Mouse (Mus musculus) neural tube, embryonic 10.5 days (tissue): Measurements from ENCODE around the gene Hspa2.
A peak's percentile ranks its signal among the peaks of the same experiment; 100 is the strongest.
"Not testable (repeated sequence)": the region's sequence is repeated elsewhere in the genome, so short reads cannot be mapped to it uniquely, and the experiment has no call there.

Experiments used
- DNase-seq: peaks from one replicate; pipeline ENCODE4 v3.0.0-alpha.2; 2017; ENCODE audit warnings: low spot score; ENCODE audit errors: extremely low spot score

Hspa2 gene

DNA sequence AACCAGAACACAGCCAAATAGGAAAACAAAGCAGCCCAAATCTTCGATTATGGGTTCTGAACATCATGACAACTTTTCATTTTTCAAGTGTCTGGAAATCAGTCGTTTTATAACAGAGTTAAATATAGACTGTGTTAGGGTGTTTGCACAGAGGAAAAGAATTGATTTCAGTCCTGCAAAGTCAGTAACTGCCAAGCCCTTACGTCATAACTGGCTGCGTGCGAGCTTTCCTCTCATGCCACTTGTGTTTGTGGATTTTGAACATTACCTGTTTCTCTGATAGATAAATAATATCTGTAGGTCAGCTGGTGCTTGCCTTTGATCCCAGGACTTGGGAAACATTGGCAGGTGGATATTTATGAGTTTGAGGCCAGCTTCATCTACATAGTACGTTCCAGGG lies 27.5 kb downstream of the Hspa2 start:
- DNase-seq, result no peak

DNA sequence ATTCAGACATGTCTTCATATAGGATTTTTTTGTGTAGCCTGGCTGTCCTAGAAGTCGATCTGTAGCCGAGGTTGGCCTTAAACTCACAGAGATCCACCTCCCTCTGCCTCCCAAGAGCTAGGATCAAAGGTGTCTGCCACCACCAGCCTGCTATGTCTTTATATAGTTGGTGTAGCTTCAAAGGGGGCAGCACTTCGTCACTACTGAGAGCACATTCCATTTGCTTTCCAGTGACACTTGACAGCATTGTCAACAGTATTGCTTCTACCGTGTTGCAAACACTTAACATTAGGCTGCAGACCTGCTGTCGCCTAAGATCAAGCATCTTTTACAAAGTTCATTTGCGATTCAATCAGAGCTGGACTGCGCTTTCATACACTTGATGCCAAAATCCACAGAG lies 30.1 kb downstream of the Hspa2 start:
- DNase-seq, result no peak

DNA sequence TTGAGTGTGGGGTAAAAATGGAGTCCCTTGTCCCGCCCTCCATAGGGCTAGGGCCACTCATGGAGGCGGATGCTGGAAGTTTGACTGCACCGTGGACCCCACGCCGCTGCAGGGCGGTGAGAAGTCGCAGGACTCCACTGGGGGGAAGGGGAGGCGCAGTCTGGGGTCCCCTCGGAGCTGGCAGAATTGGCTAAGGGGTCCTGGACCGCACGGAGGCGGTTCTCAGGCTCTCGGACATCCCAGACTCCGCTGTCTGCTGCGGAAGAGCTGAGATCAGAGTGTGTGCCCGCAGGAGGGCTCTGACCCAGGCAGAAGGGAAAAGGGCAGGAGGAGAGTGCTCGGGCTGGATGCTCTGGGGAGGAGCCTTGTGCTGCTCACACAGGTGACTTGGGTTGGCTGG lies 31.1 kb downstream of the Hspa2 start:
- peak; percentile 37 for DNase-seq

DNA sequence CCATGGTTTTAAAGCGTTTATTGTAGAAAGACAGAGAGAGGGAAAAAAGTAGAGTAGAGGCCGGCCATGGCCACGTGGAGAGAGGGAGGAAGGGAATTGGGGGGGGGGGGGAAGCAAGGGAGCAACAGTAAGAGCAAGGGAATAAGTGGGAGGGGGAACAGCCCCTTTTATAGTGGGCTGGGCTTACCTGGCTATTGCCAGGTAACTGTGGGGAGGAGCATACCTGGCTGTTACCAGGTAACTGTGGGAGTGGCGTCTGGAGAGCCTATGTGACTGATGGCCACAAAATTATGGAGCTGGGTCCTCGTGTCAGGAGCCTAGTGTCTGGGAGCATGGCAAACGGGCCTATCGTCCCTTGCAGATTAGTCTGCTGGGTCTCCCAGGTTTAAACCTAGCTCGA lies 31.6 kb downstream of the Hspa2 start:
- DNase-seq, result no peak

DNA sequence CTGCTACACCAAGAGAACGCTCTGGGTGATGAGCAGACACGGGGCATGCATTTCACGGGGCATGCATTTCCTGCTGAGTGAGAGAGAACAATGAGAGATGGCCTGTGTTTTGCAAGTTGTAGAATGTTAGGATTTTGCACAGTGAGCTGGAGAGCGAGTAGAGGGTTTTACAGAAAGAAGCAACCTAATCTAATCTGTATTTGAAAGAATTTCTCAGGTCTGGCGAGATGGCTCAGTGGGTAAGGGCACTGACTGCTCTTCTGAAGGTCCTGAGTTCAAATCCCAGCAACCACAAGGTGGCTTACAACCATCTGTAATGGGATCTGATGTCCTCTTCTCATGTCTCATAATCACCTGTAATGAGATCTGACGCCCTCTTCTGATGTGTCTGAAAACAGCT lies 39.5 kb downstream of the Hspa2 start:
- DNase-seq, result not testable (repeated sequence)

DNA sequence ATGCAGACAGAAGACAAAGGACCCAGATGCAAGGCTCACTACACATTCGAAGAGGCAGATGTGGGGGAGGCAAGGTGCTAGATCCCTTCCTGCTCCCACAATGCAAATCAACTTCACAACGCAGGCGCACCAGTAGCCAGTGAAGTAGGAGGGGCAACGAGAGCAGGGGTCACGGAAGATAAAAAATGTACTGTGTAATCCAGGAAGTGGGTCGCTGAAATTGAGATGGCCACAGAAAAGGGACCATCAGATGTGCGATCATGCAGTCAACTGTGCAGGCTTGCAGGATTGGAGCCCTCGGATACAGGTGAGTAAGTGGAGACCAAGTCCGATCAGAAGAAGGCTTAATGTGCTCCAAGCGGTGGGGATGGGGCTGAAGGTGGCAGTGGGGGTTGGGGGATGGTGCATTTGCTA lies 40.4 kb downstream of the Hspa2 start:
- DNase-seq, result no peak

DNA sequence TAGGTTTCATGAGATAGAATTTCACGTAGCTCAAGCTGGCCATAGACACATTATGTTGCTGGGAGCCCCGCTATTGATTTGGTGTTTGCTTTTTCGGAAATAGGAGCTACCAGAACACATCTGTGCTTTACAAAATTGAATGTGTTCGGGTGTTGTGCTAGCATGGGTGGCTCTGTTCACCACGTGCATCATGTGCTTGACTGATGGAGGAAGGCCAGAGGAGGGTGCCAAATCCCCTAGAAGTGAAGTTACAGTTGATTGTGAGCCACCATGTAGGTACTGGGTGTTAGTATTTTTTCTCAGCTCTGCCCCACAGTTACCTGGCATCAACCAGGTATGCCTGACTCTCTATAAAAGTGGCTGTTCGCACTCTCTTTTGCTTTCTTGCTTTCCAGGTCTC lies 40.9 kb downstream of the Hspa2 start:
- no peak for DNase-seq

DNA sequence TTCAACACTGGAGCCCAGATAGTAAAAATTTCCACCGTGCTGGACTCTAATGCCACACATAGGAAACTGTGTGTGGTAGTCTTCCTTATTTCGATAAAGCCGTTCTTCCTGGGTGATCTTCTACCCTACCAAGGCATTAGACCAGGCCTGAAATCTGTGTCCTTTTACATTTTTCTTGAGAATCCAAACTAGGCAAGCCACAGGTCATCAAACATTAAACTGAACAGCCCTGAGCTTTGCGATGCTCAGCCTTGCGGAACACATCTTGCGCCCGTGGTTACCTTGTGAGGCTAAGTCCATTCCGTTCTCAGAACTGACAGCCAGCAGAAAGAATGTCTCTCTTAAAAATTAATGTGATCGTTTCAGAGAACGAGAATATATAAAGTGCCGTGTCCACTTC lies 42.2 kb downstream of the Hspa2 start:
- no peak for DNase-seq

DNA sequence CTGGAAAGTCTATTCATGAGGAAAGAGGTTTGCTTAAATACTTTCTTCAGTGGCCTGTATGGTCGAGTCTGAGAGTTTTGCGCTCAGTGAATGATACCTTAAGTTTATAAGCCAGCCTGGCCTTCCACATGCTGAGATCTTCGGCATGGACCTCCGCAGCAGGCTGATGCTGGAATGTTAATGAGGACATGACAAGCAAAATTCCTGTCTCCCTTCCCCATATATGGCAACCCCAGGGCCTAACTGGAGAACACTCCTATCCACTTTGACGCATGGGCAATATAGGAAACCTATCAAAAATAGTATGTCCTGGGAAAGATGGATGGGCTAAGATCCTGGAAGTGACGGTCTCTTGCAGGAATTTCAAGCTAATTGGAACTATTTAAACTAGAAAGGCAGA lies 44.2 kb downstream of the Hspa2 start:
- DNase-seq, result no peak

DNA sequence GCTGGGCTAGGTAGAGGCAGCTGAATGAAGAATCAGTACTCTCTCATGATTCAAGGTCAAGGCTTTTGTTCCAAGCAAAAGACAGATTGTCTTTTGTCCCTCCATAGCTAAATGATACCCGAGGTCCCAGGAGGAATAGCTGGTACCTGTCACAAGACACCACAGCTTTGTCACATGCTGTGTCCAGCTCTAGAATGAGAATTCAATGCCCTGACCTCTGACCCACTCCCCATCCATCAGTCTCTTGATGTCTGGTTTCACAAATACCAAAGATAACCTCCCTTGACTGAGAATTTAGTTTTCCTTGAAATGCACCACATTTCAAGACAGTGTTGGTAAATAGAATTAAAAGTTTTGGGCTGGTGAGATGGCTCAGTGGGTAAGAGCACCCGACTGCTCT lies 48.2 kb downstream of the Hspa2 start:
- DNase-seq, result peak; percentile 52
